Mouse (Mus musculus) frontal cortex, postnatal 25 days (tissue): ENCODE measurements around the gene Tulp1.
A peak's percentile ranks its signal among the peaks of the same experiment; 100 is the strongest.
"Not testable (repeated sequence)": the region's sequence is repeated elsewhere in the genome, so short reads cannot be mapped to it uniquely, and the experiment has no call there.

ENCODE experiments used
- DNase-seq, 2 experiments: peaks; one replicate each; pipeline ENCODE4 v3.0.0; 2022; ENCODE audit warnings: low spot score in 2 of 2

The Tulp1 gene

GRCm38 (mm10) chr17:28340578-28340977, 24.4 kb downstream of the Tulp1 start:
- no peak for DNase-seq

DNA sequence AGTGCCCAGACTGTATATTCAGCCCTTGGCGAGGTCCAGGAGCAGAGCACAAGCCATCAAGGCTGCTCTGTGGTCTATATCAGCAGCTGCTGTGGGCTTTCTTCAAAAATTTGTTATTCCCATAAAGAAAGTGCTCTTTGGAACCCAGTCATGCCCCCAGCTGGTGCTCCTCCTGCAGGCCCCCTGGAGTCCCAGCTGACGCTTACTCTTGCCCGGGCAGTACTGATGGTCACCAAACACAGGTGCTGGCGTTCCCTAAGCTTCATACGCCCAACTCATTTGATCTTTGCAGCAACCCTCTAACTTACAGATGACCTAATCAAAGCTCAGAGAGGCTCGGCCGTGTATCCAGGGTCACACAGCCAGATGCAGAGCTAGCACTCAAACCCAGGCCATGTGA, 27.5 kb downstream of the Tulp1 start:
- no peak for DNase-seq

DNA sequence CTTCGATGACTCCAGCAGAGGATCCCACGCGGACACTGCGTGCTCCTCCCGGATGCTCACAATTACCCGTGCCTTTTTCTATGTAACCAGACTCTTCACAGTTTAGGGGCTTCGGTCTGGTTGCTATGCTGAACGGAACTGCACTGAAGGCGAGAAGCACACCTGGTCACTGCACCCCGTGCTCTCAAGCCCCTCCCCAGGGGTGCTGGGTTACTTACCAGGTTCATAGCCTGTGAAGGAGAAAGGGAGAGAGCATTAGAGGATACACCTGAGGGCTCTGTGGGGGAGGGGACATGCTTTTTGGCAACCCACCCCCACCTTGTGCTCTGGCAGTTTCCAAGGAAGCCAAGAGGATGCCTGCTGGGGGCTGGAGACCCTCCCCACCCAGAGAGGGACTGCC, 29.8 kb downstream of the Tulp1 start:
- no peak for DNase-seq

DNA sequence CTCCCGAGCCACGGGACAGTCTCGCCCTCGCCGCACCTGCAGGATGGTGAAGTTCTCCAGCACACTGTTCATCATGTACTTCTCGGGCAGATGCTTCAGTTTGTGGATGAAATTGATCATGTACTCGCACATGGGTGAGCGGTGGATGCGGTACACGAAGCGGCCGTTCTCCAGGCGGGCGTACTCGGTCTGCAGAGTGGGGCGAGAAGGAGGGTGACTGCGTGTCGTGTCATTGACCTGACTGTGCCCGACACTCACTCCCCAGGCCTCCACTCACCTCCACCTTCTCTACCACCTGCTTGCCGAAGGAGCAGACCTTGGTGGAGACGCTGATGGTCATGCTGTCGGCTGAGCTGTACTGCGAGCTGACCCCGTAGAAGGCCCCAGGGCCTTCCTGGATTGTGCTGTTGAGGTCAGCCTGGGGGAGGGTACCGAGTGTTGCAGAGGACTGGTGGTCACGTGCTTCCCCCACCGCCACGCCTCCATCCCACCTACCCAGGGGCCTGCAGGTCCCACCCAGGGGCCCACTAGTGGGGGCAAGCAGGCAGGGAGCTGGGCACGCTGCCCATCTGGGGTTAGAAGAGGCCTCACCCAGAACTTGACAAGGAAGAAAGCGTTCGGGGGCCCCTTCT, 32.0 kb downstream of the Tulp1 start:
- no peak for DNase-seq

DNA sequence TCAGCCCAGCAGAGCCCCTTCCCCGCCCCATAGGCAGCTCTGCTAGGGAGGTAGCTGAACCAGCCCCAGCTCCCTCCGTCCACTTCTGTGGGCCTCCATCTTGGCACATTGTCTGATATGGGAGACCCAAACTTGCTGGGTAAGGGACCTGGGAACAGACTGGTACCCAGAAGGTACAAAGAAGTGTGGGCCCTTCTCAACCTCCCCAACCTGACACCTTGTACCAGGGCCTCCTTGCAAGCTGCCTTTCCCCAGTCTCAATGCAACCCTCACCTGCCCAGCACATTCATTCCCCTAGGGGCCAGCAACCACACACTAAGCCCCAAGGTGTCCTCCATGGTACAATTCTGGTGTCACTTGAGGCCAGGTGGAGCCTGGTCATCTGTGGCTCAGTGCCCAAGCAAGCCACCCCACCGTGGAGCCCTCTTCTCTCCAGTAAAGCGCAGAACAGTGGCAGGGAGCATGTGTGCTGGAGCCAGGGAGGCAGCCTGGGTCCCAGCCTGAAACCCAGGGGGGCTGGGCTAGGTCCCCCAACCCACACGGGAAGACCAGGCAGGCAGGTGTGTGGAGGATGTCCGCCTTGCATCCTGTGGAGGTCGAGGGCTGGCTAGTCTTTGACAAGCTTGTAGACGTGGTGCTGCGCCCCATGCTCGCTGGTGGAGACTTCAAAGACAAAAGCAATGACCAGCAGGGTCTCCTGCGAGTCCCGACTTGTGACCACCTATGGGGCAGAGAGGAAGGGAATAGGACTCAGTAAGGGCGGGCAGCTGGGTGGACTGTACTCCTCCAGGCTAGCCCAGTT, 32.7 kb downstream of the Tulp1 start:
- DNase-seq, result no peak

- no peak for DNase-seq
Observed at GRCm38 (mm10) chr17:28331241-28332112, 33.5 kb downstream of the Tulp1 start.

- DNase-seq, result not testable (repeated sequence)
Observed at GRCm38 (mm10) chr17:28330590-28330989, 34.4 kb downstream of the Tulp1 start.

- no peak for DNase-seq
Observed at GRCm38 (mm10) chr17:28330232-28330546, 34.8 kb downstream of the Tulp1 start.

GRCm38 (mm10) chr17:28329503-28330231, 35.4 kb downstream of the Tulp1 start:
- no peak for DNase-seq

DNA sequence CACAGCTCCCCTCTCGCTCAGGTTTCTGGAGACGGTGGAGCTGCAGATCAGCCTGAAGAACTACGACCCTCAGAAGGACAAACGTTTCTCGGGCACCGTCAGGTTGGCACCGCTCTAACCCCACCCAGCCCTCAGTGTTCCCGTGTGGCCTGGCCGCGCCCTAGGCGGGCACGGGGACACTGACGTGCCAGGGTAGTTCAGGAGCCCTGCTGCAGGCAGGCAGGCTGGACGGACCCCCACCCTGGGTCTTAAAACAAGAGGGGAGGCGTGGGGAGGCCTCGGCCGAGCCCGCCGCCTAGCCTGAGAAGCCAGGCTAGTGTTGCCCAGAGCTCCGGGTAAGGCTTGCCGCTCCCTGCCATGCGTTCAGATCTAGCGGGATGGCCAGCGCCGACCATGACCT, 36.1 kb downstream of the Tulp1 start:
- DNase-seq, result no peak

DNA sequence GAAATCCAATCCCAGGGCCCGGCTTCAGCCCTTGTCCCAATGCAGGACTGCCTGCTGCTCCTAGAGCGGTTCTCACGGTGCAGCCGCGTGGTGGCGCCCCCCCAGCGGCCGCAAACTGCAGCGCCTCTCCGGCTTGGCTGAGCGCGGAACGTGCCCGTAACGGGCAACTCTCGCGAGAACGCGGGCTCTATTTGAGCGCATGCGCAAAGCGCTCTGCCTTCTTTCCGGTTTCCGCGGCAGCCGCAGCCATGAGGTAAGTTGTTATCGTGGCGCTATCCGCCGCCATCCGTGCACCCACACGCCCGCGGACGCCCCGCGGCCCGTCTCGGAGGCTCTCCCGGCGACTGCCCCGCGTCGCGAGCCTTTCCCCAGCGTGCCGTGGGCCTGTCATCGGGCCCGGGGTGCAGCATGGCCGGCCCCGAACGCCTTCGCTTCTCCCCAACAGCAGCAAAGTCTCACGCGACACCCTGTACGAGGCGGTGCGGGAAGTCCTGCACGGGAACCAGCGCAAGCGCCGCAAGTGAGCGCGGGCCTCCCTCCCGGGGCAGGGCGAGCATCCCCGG, 36.6 kb downstream of the Tulp1 start, which contains the start of gene Rpl10a:
Gene Rpl10a (plus strand): TSS at position 106 of the 563 bp plus-strand sequence.
- DNase-seq, result peak; percentile 95 to 98

DNA sequence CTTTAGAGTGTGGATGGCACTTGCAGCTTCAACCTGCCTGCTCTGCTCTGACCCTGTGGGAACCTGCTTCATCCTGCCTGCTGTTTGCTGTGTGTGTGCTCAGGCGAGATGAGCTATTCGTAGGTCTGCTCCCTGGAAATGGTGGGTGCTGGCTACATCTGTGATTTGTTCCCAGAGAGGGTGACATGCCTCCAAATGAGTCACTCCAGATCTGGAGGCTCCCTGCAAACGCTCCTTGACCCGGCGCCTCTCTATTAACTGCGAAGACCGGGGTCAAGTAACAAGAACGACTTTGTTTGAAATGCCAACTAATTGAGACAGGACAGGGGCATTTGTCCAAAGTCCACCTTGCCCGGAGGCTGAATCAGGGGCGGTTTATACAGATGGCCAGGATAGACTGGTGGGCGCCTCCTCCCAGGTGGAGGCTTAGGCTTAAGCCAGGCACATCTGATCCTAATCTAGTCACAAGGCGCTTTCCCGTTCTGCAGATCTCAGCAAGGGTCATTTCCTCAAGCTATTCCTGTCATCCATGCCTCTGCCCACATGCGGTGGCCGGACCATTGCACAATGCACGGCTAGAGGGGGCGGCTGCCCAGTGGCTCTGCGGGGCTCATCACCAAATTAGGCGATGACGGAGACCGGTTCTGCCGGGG, 37.2 kb downstream of the Tulp1 start:
- DNase-seq, result peak in 1 of 2 experiments; percentile 40

GRCm38 (mm10) chr17:28326951-28327350, 38.1 kb downstream of the Tulp1 start:
- DNase-seq, result no peak

- DNase-seq, result no peak
Observed at GRCm38 (mm10) chr17:28325751-28326150, 39.3 kb downstream of the Tulp1 start.

DNA sequence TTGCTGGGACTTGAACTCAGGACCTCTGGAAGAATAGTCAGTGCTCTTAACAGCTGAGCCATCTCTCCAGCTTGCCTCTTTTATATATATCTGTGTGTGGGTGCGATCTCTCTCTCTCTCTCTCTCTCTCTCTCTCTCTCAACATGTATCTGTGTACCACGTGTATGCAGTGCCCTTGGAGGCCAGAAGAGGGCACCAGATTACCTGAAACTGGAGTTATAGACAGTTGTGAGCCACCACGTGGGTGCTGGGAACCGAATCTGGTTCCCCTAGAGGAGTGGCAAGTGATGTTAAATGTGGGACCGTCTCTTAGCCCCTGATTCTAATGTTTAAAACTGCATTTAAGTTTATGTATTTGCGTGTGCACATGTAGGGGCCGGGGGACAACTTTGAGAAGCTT, 40.6 kb downstream of the Tulp1 start:
- not testable (repeated sequence) for DNase-seq

DNA sequence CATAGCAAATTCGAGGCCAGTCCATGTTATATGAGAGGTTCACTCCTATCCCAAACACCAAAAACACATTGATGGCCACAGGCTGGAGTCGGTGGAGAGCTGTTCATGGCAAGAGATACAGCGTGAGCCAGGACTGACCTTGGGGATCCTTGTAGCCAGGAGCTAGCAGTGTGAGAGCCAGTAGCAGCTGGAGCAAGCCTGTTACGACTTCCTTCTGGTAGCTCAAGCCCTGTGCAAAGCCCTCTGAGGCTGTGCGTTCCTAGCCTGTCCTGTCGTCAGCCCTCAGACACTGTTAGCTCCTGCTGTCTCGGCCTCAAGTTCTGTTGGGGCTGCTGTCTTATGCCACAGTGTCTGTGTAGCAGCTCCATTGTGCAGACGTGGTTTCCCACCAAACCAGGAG, 41.2 kb downstream of the Tulp1 start:
- no peak for DNase-seq

- DNase-seq, result no peak
Observed at GRCm38 (mm10) chr17:28321700-28322099, 43.3 kb downstream of the Tulp1 start.

DNA sequence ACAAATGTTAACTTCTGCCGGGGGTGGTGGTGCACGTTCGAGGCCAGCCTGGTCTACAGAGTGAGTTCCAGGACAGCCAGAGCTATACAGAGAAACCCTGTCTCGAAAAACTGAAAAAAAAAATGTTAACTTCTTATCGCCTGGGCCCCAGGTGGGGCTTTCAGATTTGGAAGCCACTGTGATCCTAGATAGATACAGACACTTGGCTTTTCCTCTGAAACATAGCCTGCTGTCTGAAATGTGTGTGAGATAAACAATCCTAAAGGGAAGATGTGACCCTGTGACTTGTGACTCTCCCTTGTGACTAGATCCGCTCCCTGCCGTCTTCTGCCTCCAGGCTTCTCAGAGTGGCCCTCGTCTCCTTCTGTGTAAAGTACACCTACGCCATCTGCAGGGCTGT, 47.3 kb downstream of the Tulp1 start:
- no peak for DNase-seq

GRCm38 (mm10) chr17:28317091-28317490, 47.9 kb downstream of the Tulp1 start:
- no peak for DNase-seq

GRCm38 (mm10) chr17:28316476-28316875, 48.5 kb downstream of the Tulp1 start:
- no peak for DNase-seq

- DNase-seq, result no peak
Observed at GRCm38 (mm10) chr17:28315611-28316160, 49.3 kb downstream of the Tulp1 start.
